Mouse (Mus musculus) cerebellum, adult 2 months (tissue): Measurements from ENCODE around the gene Bid.

Experiments used
- CTCF ChIP-seq: fragments of 200-500 bp; IDR thresholded peaks from 2 replicates; pipeline ENCODE4 v1.5.1; 2011; ENCODE audit warnings: low read depth, mild to moderate bottlenecking, control low read depth, low read length, moderate library complexity, borderline replicate concordance; ENCODE audit not compliant: insufficient read depth
- POLR2A ChIP-seq: fragments of 200-500 bp; IDR thresholded peaks from 2 replicates; pipeline ENCODE4 v1.6.1; 2011; ENCODE audit warnings: low read length, control low read depth, borderline replicate concordance; ENCODE audit not compliant: insufficient read depth

DNA sequence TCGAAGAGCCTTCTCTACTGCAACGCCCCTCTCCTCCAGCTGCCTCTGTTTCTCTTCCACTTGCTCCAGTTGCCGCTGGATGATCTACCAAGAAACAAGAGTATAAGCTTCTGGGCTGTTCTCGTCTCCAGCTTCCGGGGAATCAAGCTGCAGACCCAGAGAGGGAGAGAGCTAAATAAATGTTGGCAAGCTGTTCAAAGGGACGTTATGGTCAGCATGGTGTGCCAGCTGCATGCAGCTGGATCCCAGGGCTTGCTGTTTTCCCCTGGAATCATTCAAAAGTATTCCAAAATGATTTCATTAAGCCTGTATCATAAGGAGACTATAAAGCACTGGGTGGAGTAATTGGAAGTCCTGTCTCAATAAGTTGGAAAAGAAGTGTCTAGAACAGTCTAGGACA is 34.7 kb upstream of the Bid start:
- TF ChIP-seq CTCF (no peak), POLR2A (no peak)
